Mouse (Mus musculus) MEL (cell line): Measurements from ENCODE around the gene Ippk. TPM values are rescaled to one million over a fixed set of nuclear protein-coding genes. Genes with fewer than 3 reads are reported as not detected.

Experiments
- DNase-seq: peaks from one replicate; pipeline ENCODE4 v3.0.0; 2011; ENCODE audit warnings: low read depth, low spot score
- H3K27ac ChIP-seq: 2 replicates; pipeline ENCODE4 v1.5.1; 2012; ENCODE audit warnings: low read depth, mild to moderate bottlenecking, control low read depth, low read length, moderate library complexity; ENCODE audit not compliant: control insufficient read depth
- H3K27me3 ChIP-seq, 2 experiments: fragments of 150-350 bp in 1 of 2; sonication (generic) in 1 of 2; 2 replicates each; pipeline ENCODE4 v1.6.1; 2012; ENCODE audit warnings: low read length in 2 of 2, mild to moderate bottlenecking in 2 of 2, improper control_type of control experiment in 1 of 2, moderate library complexity in 1 of 2; ENCODE audit not compliant: insufficient read depth in 2 of 2, control insufficient read depth in 1 of 2
- H3K36me3 ChIP-seq, 2 experiments: 2 replicates each; pipeline ENCODE4 v1.6.1; 2012 to 2014; ENCODE audit warnings: low read length in 2 of 2, improper control_type of control experiment in 1 of 2, inconsistent platforms in 1 of 2, mild to moderate bottlenecking in 1 of 2; ENCODE audit not compliant: insufficient read depth in 2 of 2, control insufficient read depth in 1 of 2
- H3K4me1 ChIP-seq, 2 experiments: fragments of 150-350 bp in 1 of 2; sonication (generic) in 1 of 2; 2 replicates each; pipeline ENCODE4 v1.6.1; 2012; ENCODE audit warnings: low read length in 2 of 2, improper control_type of control experiment in 1 of 2, mild to moderate bottlenecking in 1 of 2; ENCODE audit not compliant: insufficient read depth in 2 of 2, control insufficient read depth in 1 of 2
- H3K4me3 ChIP-seq, 2 experiments: fragments of 150-350 bp in 1 of 2; sonication (generic) in 1 of 2; 2 replicates each; pipeline ENCODE4 v1.5.1; 2012; ENCODE audit warnings: low read depth in 2 of 2, low read length in 2 of 2, mild to moderate bottlenecking in 2 of 2, moderate library complexity in 2 of 2, control low read depth in 1 of 2, improper control_type of control experiment in 1 of 2; ENCODE audit not compliant: control insufficient read depth in 1 of 2, insufficient read depth in 1 of 2
- H3K79me2 ChIP-seq: 2 replicates; pipeline ENCODE4 v1.6.1; 2012; ENCODE audit warnings: mild to moderate bottlenecking, low read length, moderate library complexity; ENCODE audit not compliant: control insufficient read depth, poor library complexity, insufficient read depth
- H3K9ac ChIP-seq: 2 replicates; pipeline ENCODE4 v1.6.1; 2012; ENCODE audit warnings: low read depth, mild to moderate bottlenecking, control low read depth, low read length, moderate library complexity; ENCODE audit not compliant: control insufficient read depth, poor library complexity, severe bottlenecking
- H3K9me3 ChIP-seq: fragments of 150-350 bp; sonication (generic); replicated peaks from 2 replicates; pipeline ENCODE4 v1.6.1; 2012; ENCODE audit warnings: mild to moderate bottlenecking, low read length, improper control_type of control experiment, moderate library complexity; ENCODE audit not compliant: insufficient read depth
- BHLHE40 ChIP-seq: IDR thresholded peaks from 2 replicates; pipeline ENCODE4 v1.6.1; 2012; ENCODE audit warnings: low read depth, mild to moderate bottlenecking, inconsistent platforms, low read length, improper control_type of control experiment, borderline replicate concordance
- CTCF ChIP-seq, 3 experiments: IDR thresholded peaks in 2 of 3; conservative IDR thresholded peaks in 1 of 3; 2 replicates each; pipeline ENCODE4 v1.5.1; 2011 to 2012; ENCODE audit warnings: low read length in 3 of 3, low read depth in 2 of 3, mild to moderate bottlenecking in 2 of 3, improper control_type of control experiment in 1 of 3, inconsistent platforms in 1 of 3, mixed read lengths in 1 of 3, moderate library complexity in 1 of 3; ENCODE audit not compliant: control insufficient read depth in 1 of 3, insufficient read depth in 1 of 3, poor library complexity in 1 of 3, severe bottlenecking in 1 of 3
- ELF1 ChIP-seq: IDR thresholded peaks from 2 replicates; pipeline ENCODE4 v1.6.1; 2014; ENCODE audit warnings: low read depth, mild to moderate bottlenecking, inconsistent platforms, low read length, improper control_type of control experiment, moderate library complexity
- EP300 ChIP-seq, 2 experiments: IDR thresholded peaks; 2 replicates each; pipeline ENCODE4 v1.6.1; 2011; ENCODE audit warnings: improper control_type of control experiment in 2 of 2, low read length in 2 of 2, low read depth in 1 of 2, mild to moderate bottlenecking in 1 of 2
- ETS1 ChIP-seq: IDR thresholded peaks from 2 replicates; pipeline ENCODE4 v1.6.1; 2012; ENCODE audit warnings: low read depth, mild to moderate bottlenecking, inconsistent platforms, low read length, improper control_type of control experiment, moderate library complexity
- GATA1 ChIP-seq: IDR thresholded peaks from 2 replicates; pipeline ENCODE4 v1.6.1; 2011; ENCODE audit warnings: low read depth, low read length, improper control_type of control experiment
- HCFC1 ChIP-seq: IDR thresholded peaks from 2 replicates; pipeline ENCODE4 v1.6.1; 2012; ENCODE audit warnings: low read depth, mild to moderate bottlenecking, inconsistent platforms, low read length, improper control_type of control experiment, moderate library complexity
- JUND ChIP-seq: IDR thresholded peaks from 2 replicates; pipeline ENCODE4 v1.6.1; 2011; ENCODE audit warnings: low read depth, mild to moderate bottlenecking, improper control_type of control experiment, low read length
- MYC ChIP-seq: IDR thresholded peaks from 2 replicates; pipeline ENCODE4 v1.6.1; 2011; ENCODE audit warnings: low read depth, mild to moderate bottlenecking, low read length, improper control_type of control experiment, moderate library complexity
- NRF1 ChIP-seq: IDR thresholded peaks from 2 replicates; pipeline ENCODE4 v1.6.1; 2014; ENCODE audit warnings: low read depth, mild to moderate bottlenecking, inconsistent platforms, low read length, improper control_type of control experiment, moderate library complexity; ENCODE audit not compliant: poor library complexity, insufficient read depth, severe bottlenecking
- POLR2A ChIP-seq, 2 experiments: IDR thresholded peaks; 2 replicates each; pipeline ENCODE4 v1.6.1; 2011 to 2012; ENCODE audit warnings: low read length in 2 of 2, mild to moderate bottlenecking in 2 of 2, control low read depth in 1 of 2, improper control_type of control experiment in 1 of 2, low read depth in 1 of 2, moderate library complexity in 1 of 2; ENCODE audit not compliant: control insufficient read depth in 1 of 2, insufficient read depth in 1 of 2, poor library complexity in 1 of 2
- POLR2AphosphoS2 ChIP-seq: IDR thresholded peaks from 2 replicates; pipeline ENCODE4 v1.6.1; 2011; ENCODE audit warnings: low read length, improper control_type of control experiment
- RCOR1 ChIP-seq: IDR thresholded peaks from 2 replicates; pipeline ENCODE4 v1.6.1; 2012; ENCODE audit warnings: low read depth, mild to moderate bottlenecking, inconsistent platforms, low read length, improper control_type of control experiment
- SMC3 ChIP-seq: IDR thresholded peaks from 2 replicates; pipeline ENCODE4 v1.6.1; 2011; ENCODE audit warnings: low read depth, low read length, improper control_type of control experiment
- TCF12 ChIP-seq: IDR thresholded peaks from 2 replicates; pipeline ENCODE4 v1.6.1; 2014; ENCODE audit warnings: low read depth, mild to moderate bottlenecking, inconsistent platforms, low read length, improper control_type of control experiment, moderate library complexity
- USF1 ChIP-seq: IDR thresholded peaks from 2 replicates; pipeline ENCODE4 v1.6.1; 2014; ENCODE audit warnings: low read depth, mild to moderate bottlenecking, inconsistent platforms, low read length, improper control_type of control experiment, moderate library complexity
- ZC3H11A ChIP-seq: IDR thresholded peaks from 2 replicates; pipeline ENCODE4 v1.6.1; 2012; ENCODE audit warnings: low read depth, mild to moderate bottlenecking, inconsistent platforms, low read length, improper control_type of control experiment
- ZKSCAN1 ChIP-seq: IDR thresholded peaks from 2 replicates; pipeline ENCODE4 v1.6.1; 2012; ENCODE audit warnings: low read depth, mild to moderate bottlenecking, inconsistent platforms, low read length, improper control_type of control experiment, moderate library complexity
- polyA plus RNA-seq, 2 experiments: library from polyadenylated mRNA; stranded (reverse) in 1 of 2; unstranded in 1 of 2; fragments of >175 nt in 1 of 2; fragments of >200 nt in 1 of 2; gene quantifications; 2 replicates each; pipeline versions ENCODE4 v1.2.1 to v1.2.4; 2012; ENCODE audit warnings: low replicate concordance in 2 of 2, low read depth in 1 of 2; ENCODE audit not compliant: insufficient read length in 2 of 2, insufficient read depth in 1 of 2, missing spikeins in 1 of 2
- total RNA-seq: library from RNA; depleted of rRNA; stranded (reverse); fragments of 300-350 nt; gene quantifications from 2 replicates; pipeline ENCODE4 v1.2.3, GENCODE M21; 2012

Ippk gene
- total and polyA plus RNA-seq, 3 experiments, result 14.0 to 19.6 TPM; not detected in 1

- no peaks in the 10 kb centered on the region for H3K27me3 ChIP-seq
- H3K79me2 ChIP-seq, result peaks cover 58% of the 10 kb centered on the region
- peaks cover 2 to 14% of the 10 kb centered on the region in 2 experiments; a peak in 3 of 4 replicates for H3K36me3 ChIP-seq
- no peaks in the 10 kb centered on the region for H3K9me3 ChIP-seq
- peaks cover 2 to 7% of the 10 kb centered on the region in 2 experiments; a peak in 2 of 4 replicates for H3K4me1 ChIP-seq
- no peak overlapping the region for H3K4me3 ChIP-seq
- H3K9ac ChIP-seq, result no peak overlapping the region
- no peak for TF ChIP-seq CTCF (IDR thresholded peaks at IDR 0.05 in 2 of 3, conservative IDR thresholded peaks at IDR 0.05 in 1 of 3; ENCODE audit: control insufficient read depth in 1 of 3, insufficient read depth in 1 of 3, low read depth in 2 of 3, low read length in 3 of 3, poor library complexity in 1 of 3, severe bottlenecking in 1 of 3)
- no peak for TF ChIP-seq TCF12
- TF ChIP-seq MYC, result no peak
- TF ChIP-seq ELF1, result no peak
- TF ChIP-seq POLR2AphosphoS2, result no peak
- no peak for TF ChIP-seq RCOR1
- no peak for TF ChIP-seq JUND
- TF ChIP-seq HCFC1, result no peak
- no peak for TF ChIP-seq SMC3
- TF ChIP-seq ZKSCAN1, result no peak
- TF ChIP-seq POLR2A (IDR thresholded peaks at IDR 0.05; ENCODE audit: control insufficient read depth in 1 of 2, insufficient read depth in 1 of 2, low read depth in 1 of 2, low read length in 2 of 2, poor library complexity in 1 of 2), result no peak
- DNase-seq, result no peak
- H3K27ac ChIP-seq, result no peak overlapping the region
Measured at GRCm38 (mm10) chr13:49428042-49428675, 7.1 kb downstream of the Ippk start.

- Histone ChIP-seq H3K27me3 (no peaks in the 10 kb centered on the region), H3K36me3 (peaks cover 6 to 8% of the 10 kb centered on the region in 2 experiments), H3K4me1 (peaks cover 2 to 4% of the 10 kb centered on the region in 2 experiments; a peak in 2 of 4 replicates)
Measured at GRCm38 (mm10) chr13:49430529-49430928, 9.5 kb downstream of the Ippk start.

More at GRCm38 (mm10) chr13:49430529-49430928, 9.5 kb downstream of the Ippk start:
- Histone ChIP-seq H3K27ac (no peak overlapping the region), H3K9me3 (no peaks in the 10 kb centered on the region), H3K4me3 (no peak overlapping the region), H3K9ac (no peak overlapping the region), H3K79me2 (peaks cover 38% of the 10 kb centered on the region)
- TF ChIP-seq ETS1 (no peak), NRF1 (no peak), BHLHE40 (no peak), GATA1 (no peak), USF1 (no peak), EP300 (IDR thresholded peaks at IDR 0.05; ENCODE audit: low read depth in 1 of 2, low read length in 2 of 2) (no peak), ZC3H11A (no peak)
- DNase-seq, result no peak
